Mouse (Mus musculus) bone marrow macrophage, adult 2 months (primary cell): ENCODE data around the gene Asap2.

Experiments used
- CTCF ChIP-seq: IDR thresholded peaks from 2 replicates; pipeline ENCODE4 v1.5.1; 2012; ENCODE audit warnings: low read depth, mild to moderate bottlenecking, low read length, moderate library complexity
- POLR2A ChIP-seq: IDR thresholded peaks from 2 replicates; pipeline ENCODE4 v1.6.1; 2012; ENCODE audit warnings: mild to moderate bottlenecking, low read depth, low read length, borderline replicate concordance

- TF ChIP-seq POLR2A (no peak), CTCF (no peak)
These were observed 140.1 kb downstream of the Asap2 start for GRCm38 (mm10) chr12:21130274-21130823.
